Mouse (Mus musculus): ENCODE data around the gene Marc2.

Marc2 gene

GRCm38 (mm10) chr1:184846092-184846750 lies at the start of gene Marc2:
Marc2 (minus strand) TSS chr1:184846451.
- DNase-seq (ENCODE audit: low read depth, low spot score) = peak; percentile 18
- H3K27me3 ChIP-seq (ENCODE audit: control insufficient read depth, insufficient read depth, low read length, poor library complexity, severe bottlenecking) = no peaks in the 10 kb centered on the region
- no peaks in the 10 kb centered on the region for H3K36me3 ChIP-seq (ENCODE audit: control insufficient read depth, insufficient read depth, low read length, poor library complexity, severe bottlenecking)

DNA sequence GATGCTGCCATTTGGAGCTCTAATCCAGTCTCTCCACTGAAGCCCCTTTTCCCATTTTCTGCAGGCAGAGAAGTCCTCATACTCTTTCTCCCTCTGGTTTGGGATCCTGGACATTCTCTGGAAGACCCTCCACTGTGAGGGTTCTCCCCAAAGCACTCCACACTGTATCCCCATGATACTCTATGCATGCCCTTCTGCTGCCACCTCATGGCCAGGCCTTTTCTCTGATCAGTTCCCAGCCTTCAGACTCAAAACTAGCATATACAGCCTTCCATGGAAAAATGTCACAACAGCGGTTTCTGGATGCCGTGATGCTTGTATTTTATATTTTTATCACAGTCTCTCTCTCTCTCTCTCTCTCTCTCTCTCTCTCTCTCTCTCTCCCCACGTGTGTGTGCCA lies 45.7 kb upstream of the Marc2 start:
- Histone ChIP-seq H3K36me3 (ENCODE audit: control insufficient read depth, insufficient read depth, low read length, poor library complexity, severe bottlenecking) (no peaks in the 10 kb centered on the region), H3K27me3 (ENCODE audit: control insufficient read depth, insufficient read depth, low read length, poor library complexity, severe bottlenecking) (no peaks in the 10 kb centered on the region)
- DNase-seq (ENCODE audit: low read depth, low spot score) = peak; percentile 2

- H3K27me3 ChIP-seq (ENCODE audit: control insufficient read depth, insufficient read depth, low read length, poor library complexity, severe bottlenecking) = no peaks in the 10 kb centered on the region
- DNase-seq (ENCODE audit: low read depth, low spot score) = no peak
Observed at GRCm38 (mm10) chr1:184889454-184889853, 43.2 kb upstream of the Marc2 start.

DNA sequence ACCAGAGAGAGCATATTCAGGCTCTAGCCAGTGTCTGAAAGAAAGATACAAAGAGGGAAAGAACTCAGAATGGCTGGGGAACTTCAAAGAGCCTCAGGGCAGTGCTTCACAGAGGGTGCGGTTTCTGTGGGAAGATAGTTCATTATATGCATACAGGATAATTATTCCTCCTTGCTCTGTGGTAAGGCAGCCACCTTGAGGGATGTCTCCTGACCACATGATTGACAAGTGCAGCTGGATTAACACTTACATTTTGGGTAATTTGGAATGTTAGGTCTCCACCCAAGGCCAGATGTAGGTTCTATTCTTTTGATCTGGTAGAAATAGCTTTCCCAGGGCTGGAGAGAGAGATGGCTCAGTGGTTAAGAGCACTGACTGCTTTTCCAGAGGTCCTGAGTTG lies 39.9 kb upstream of the Marc2 start:
- DNase-seq (ENCODE audit: low read depth, low spot score) = no peak
- H3K27me3 ChIP-seq (ENCODE audit: control insufficient read depth, insufficient read depth, low read length, poor library complexity, severe bottlenecking) = no peaks in the 10 kb centered on the region

More at GRCm38 (mm10) chr1:184889454-184889853, 43.2 kb upstream of the Marc2 start:
- no peaks in the 10 kb centered on the region for H3K36me3 ChIP-seq (ENCODE audit: control insufficient read depth, insufficient read depth, low read length, poor library complexity, severe bottlenecking)

GRCm38 (mm10) chr1:184882281-184883268 lies 36.3 kb upstream of the Marc2 start, which contains the start of gene C130074G19Rik:
C130074G19Rik (minus strand) TSS chr1:184883218.
- peak; percentile 4 for DNase-seq (ENCODE audit: low read depth, low spot score)
- Histone ChIP-seq H3K27me3 (ENCODE audit: control insufficient read depth, insufficient read depth, low read length, poor library complexity, severe bottlenecking) (no peaks in the 10 kb centered on the region), H3K36me3 (ENCODE audit: control insufficient read depth, insufficient read depth, low read length, poor library complexity, severe bottlenecking) (no peaks in the 10 kb centered on the region)

More for the DNA sequence above, 39.9 kb upstream of the Marc2 start:
- no peaks in the 10 kb centered on the region for H3K36me3 ChIP-seq (ENCODE audit: control insufficient read depth, insufficient read depth, low read length, poor library complexity, severe bottlenecking)

DNA sequence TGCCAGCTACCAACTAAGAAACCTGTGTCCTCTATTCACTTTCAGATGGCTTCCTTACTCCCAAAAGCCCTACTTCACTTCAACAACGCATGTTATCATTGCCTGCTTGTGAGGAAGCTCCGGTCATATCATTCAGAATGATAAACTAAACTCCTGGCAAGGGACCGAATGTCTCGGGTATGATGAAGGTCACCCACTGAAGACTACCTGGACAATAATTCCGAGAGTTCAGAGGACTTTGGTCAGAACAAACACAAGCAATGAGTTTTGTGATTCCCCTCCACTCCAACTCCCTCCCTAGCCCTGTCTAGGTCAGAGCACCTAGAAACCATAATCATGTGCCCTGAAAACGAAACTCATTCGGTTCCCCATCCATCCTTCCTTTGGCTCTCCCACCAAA lies 35.6 kb upstream of the Marc2 start:
- no peak for DNase-seq (ENCODE audit: low read depth, low spot score)
- Histone ChIP-seq H3K36me3 (ENCODE audit: control insufficient read depth, insufficient read depth, low read length, poor library complexity, severe bottlenecking) (no peaks in the 10 kb centered on the region), H3K27me3 (ENCODE audit: control insufficient read depth, insufficient read depth, low read length, poor library complexity, severe bottlenecking) (no peaks in the 10 kb centered on the region)

DNA sequence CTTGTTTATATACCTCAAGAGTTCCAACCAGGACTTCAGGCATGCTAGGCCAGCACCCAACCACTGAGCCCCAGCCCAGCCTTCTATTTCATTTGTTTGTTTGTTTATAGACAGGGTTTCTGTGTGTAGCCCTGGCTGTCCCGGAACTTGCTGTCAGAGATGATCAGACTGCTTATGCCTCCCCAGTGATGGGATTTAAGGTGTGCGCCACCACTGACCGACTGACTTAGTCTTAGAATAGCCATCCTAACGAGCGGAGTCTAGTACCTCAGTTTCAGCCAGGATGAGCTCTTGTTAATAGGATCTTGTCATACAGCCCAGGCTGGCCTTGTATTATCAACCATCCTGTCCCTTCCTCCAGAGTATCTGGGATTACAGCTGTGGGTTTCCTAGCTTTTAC lies 35.0 kb upstream of the Marc2 start:
- no peak for DNase-seq (ENCODE audit: low read depth, low spot score)
- no peaks in the 10 kb centered on the region for H3K36me3 ChIP-seq (ENCODE audit: control insufficient read depth, insufficient read depth, low read length, poor library complexity, severe bottlenecking)
- no peaks in the 10 kb centered on the region for H3K27me3 ChIP-seq (ENCODE audit: control insufficient read depth, insufficient read depth, low read length, poor library complexity, severe bottlenecking)

- no peaks in the 10 kb centered on the region for H3K27me3 ChIP-seq (ENCODE audit: control insufficient read depth, insufficient read depth, low read length, poor library complexity, severe bottlenecking)
- H3K36me3 ChIP-seq (ENCODE audit: control insufficient read depth, insufficient read depth, low read length, poor library complexity, severe bottlenecking) = no peaks in the 10 kb centered on the region
- DNase-seq (ENCODE audit: low read depth, low spot score) = no peak
Observed at GRCm38 (mm10) chr1:184878860-184879259, 32.6 kb upstream of the Marc2 start.

- no peak for DNase-seq (ENCODE audit: low read depth, low spot score)
- Histone ChIP-seq H3K36me3 (ENCODE audit: control insufficient read depth, insufficient read depth, low read length, poor library complexity, severe bottlenecking) (no peaks in the 10 kb centered on the region), H3K27me3 (ENCODE audit: control insufficient read depth, insufficient read depth, low read length, poor library complexity, severe bottlenecking) (no peaks in the 10 kb centered on the region)
Observed at GRCm38 (mm10) chr1:184877306-184877705, 31.1 kb upstream of the Marc2 start.

DNA sequence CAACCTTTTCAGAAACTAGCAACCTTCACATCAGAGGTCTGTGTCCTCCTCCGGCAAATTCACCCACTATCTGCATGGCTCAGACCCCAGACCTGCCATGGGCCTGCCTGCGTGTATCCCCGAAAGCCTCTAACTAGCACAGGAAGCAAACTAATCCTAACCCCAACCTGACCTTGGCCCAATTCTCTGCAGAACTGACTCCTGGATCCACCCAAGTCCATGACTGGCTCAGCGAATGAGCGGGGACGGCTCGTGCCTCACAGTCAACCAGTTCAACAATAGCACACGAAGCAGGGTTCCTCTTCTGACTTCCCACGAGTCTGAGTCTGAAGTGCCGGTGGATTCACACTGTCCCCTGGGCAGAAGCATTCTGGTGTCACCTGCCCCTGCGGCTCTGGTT lies 27.7 kb upstream of the Marc2 start:
- no peaks in the 10 kb centered on the region for H3K36me3 ChIP-seq (ENCODE audit: control insufficient read depth, insufficient read depth, low read length, poor library complexity, severe bottlenecking)
- no peaks in the 10 kb centered on the region for H3K27me3 ChIP-seq (ENCODE audit: control insufficient read depth, insufficient read depth, low read length, poor library complexity, severe bottlenecking)
- no peak for DNase-seq (ENCODE audit: low read depth, low spot score)

DNA sequence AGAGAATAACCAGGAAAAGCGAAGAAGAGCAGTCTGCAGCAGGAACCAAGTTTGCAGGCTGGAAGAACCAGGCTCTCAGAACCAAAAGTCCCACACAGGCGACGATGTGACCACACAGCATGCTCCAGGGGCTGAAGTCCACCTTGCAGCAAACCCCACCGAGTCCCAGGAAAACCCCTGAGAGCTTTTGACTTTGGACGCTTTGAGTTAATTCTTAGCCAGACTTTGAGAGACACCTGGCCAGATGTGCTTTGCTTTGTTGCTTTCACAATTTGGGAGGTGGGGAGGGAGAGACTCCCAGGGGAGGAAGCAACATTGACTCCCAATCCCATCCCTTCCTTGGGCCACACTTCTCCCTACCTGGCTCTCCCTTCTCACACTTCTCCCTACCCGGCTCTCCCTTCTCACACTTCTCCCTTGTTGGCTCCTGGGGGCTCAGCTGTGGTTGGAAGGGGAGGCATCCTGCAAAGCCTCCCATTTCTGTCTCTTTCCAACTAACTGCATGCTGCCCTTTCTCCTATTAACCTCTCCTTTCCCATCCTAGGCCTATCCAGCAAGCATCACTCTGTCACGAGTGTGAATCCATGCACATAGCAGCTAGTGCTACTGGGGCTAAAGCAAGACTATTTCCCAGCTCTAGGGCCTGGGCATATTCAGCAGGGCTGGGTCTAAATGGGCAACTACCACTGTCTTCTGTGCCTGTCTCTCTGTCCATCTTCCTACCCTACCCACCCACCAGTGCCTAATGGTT lies 26.0 kb upstream of the Marc2 start:
- no peak for DNase-seq (ENCODE audit: low read depth, low spot score)
- Histone ChIP-seq H3K27me3 (ENCODE audit: control insufficient read depth, insufficient read depth, low read length, poor library complexity, severe bottlenecking) (no peaks in the 10 kb centered on the region), H3K36me3 (ENCODE audit: control insufficient read depth, insufficient read depth, low read length, poor library complexity, severe bottlenecking) (no peaks in the 10 kb centered on the region)

DNA sequence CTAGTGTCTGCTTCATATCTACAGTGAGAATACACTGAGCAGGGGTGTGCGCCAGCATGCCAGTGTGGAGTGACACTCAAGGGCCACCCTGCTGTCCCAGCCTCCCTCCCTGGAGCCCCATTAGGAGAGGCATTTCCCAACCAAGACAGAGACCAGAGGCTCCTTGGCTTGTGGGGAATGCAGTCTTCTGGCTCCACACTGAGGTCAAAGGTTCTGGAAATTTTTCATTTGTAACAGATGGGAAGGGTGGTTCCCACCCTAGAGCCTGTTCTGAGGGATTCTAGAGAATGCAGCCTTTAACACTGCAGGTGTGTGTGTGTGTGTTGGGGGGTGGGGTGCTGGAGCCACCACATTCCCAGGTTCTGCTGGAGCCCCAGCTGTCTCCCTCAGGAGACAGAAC lies 25.3 kb upstream of the Marc2 start:
- no peak for DNase-seq (ENCODE audit: low read depth, low spot score)
- Histone ChIP-seq H3K36me3 (ENCODE audit: control insufficient read depth, insufficient read depth, low read length, poor library complexity, severe bottlenecking) (no peaks in the 10 kb centered on the region), H3K27me3 (ENCODE audit: control insufficient read depth, insufficient read depth, low read length, poor library complexity, severe bottlenecking) (no peaks in the 10 kb centered on the region)

DNA sequence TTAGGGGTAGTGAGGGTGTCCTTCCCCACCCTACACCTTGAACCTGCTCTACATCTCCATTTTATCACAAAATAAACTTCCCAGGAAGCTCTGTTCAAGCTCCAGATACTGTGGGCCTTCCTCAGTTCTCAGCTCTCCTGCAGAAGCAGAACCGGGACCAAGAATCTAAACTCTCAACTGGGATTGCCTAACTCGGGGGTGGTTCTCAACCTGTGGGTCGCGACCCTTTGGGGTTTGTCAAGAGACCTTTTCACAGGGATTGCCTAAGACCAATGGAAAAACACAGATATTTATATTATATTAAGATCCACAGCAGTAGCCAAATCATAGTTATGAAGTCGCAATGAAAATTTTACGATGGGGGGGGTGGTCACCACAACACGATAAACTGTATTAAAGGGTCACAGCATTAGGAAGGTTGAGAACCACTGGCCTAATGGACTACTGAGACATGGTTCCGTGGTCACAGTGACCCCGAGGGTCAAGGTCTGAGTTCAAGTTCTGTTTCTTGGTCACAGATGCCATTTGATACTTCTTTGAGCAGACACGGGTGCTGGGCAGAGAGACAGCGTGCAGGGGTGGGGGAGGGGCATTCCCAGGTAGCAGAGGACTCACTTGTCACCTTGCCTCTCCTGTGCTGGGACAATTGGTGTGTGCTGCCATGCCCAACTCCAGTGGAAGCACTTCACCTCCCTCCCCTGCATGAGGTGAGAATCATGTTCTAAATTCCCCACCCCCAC lies 24.6 kb upstream of the Marc2 start:
- no peak for DNase-seq (ENCODE audit: low read depth, low spot score)
- H3K36me3 ChIP-seq (ENCODE audit: control insufficient read depth, insufficient read depth, low read length, poor library complexity, severe bottlenecking) = no peaks in the 10 kb centered on the region
- no peaks in the 10 kb centered on the region for H3K27me3 ChIP-seq (ENCODE audit: control insufficient read depth, insufficient read depth, low read length, poor library complexity, severe bottlenecking)

DNA sequence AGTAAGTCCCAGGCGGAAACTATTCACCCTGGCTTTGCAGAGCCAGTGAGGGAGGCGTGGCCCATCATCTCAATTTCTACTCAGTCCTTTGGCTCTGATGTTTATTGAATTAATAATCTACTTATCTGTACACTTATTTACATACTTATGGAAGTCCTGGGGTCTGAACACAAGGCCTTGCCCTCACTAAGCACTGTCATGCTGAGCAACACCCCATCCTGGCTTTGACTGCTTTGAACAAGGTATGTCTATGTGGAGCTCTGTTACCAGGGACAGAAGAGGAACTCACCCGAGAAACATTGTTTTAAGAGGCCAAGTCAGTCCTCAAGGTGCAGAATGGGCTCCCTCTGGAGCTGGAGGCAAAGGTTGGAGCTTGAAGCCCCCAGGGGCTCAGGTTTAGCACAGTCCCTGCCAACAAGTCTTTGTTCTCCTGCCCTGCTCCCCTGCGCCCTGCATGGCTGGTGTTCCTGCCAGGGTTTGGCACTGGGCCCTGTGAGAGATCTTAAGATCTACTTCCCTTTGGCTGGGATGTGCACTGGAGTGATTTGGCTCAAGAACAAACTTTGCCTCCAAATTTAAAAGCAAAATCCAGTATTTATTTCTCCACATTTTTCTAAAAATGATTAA lies 23.8 kb upstream of the Marc2 start:
- no peak for DNase-seq (ENCODE audit: low read depth, low spot score)
- no peaks in the 10 kb centered on the region for H3K27me3 ChIP-seq (ENCODE audit: control insufficient read depth, insufficient read depth, low read length, poor library complexity, severe bottlenecking)
- no peaks in the 10 kb centered on the region for H3K36me3 ChIP-seq (ENCODE audit: control insufficient read depth, insufficient read depth, low read length, poor library complexity, severe bottlenecking)

All from splenic B cell, adult 2 months (primary cell).